Mouse (Mus musculus): ENCODE measurements around the gene Ttc28. TPM values are rescaled to one million over a fixed set of nuclear protein-coding genes. Genes with fewer than 3 reads are reported as not detected.

The Ttc28 gene
- polyA plus RNA-seq (2015; fragmentation: Nextera tagmentation; extraction: Ambion mirVana) = 6.8 and 7.5 TPM in 2 replicates

DNA sequence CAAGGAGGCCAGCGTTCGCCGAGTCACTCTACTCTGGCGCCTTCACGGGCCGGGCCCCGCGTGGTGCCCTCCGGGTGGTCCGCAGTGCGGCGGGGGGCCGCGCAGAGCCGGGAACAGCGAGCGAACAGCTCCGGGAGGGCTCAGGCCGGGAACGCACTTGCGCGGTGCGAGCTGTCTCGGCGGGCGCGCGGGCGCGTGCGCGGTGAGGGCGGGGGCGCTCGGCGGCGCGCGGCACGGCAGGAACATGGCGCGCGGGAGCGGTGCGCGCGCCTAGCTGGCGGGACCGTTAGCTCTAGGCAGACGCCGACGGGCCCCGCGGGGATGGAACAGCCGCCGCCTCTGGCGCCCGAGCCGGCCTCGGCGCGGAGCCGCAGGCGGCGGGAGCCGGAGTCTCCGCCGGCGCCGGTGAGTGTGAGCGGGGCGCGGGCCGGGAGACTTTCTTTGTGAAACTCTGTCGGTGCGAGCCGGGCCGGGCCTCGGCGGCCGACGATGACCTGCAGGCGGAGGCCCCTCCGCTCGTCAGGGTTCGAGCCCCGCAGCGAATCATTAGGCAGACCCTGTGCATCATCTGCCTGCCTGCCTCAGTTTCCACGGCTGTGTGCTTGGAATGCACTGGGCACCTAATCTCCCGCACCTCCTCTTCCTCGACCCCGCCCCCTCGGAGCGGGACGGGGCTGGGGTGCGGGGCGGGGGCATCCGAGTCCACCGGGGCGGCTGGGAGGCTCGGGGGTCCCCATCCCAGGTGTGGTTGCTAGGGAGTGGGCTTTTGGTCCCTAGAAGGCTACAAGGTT, at the start of gene Ttc28:
Gene Ttc28, plus strand, starts transcription at position 220 of the 791 bp plus-strand sequence.

DNA sequence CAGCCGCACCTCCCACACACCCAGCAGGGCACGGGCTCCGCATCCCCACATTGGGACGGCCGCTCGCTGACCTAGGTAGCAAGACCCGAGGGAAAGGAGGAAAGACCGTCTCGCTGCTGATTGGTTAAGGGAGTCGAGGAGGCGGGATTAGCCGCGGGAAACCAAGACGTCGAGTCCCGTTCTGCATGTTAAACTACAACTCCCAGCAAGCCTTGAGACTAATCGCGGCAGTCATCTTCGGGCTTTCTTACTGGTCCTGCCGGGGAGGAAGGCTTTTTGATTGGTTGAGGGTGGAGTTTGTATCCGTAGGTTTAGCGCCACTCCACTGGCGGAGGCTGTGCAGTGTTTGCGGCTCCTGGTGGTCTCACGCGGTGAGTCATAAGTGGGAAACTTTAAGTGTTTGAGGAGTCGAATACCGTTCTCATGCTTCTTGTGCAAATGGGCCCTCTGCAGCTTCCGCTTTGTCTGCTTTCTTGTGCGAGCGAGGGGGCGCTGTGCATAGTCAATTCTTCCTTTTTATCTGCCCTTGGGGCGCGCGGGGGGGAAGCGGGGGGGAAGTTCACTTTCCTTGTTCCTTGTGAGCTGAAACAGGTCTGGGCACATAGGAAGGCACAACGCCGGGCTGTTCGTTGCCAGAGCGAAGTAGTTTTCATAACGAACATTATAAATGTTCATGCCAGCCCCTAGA, 39.8 kb upstream of the Ttc28 start, which contains the start of the genes Hscb and Chek2:
Gene Hscb, minus strand, starts transcription at position 100 of the 688 bp plus-strand sequence.
Gene Chek2, plus strand, starts transcription at position 302 of the 688 bp plus-strand sequence.

DNA sequence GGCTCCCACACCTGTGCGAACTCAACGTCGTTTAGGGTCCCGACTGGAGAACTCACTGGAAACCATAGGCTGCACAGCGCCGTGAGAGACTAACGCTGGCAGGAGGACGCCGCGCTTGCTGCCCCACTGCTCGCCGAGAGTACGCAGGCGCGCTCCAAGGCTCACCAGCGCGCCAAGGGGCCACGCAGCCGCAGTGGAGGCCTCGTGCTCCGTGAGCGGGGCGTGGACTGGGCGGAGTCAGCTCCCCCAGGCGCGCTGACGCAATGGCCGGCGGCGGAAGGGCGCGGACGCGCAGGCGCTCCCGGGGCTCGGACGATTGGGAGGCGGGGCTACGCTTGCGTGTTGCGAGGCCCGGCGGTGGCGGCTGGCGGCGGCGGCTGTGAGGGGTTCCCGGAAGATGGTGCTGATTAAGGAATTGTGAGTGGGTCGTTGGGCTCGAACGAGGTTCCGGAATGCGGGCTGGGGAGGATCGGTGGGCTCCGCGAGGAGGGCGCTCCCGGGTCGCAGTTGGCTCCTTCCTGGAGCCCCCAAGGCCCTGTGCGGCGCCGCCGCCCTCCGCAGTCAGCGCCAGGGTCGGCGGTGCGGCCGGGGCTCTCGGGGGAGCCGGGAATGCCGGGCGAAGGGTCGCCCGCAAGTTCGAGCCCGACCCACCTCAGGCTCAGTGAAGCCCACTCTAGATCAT, 451.0 kb downstream of the Ttc28 start, which contains the start of gene Pitpnb:
Gene Pitpnb, plus strand, starts transcription at position 347 of the 682 bp plus-strand sequence.

Small RNAs within 50 kb of the gene (microRNA-seq; reads per million reads assigned to microRNA genes)
- gene Mir701 (ENCODE audit: borderline replicate concordance, insufficient number of aligned reads) = 43.4 reads per million, percentile 33 among the genes with 10 or more reads in this experiment

Other genes with a start within 250 kb of the Ttc28 start
- 15.9 and 20.4 TPM in 2 replicates for gene Noc4l, start 226.4 kb upstream of the Ttc28 start, polyA plus RNA-seq (2015; fragmentation: Nextera tagmentation; extraction: Ambion mirVana)
- 10.6 and 13.8 TPM in 2 replicates for gene Ddx51, start 226.4 kb upstream of the Ttc28 start, polyA plus RNA-seq (2015; fragmentation: Nextera tagmentation; extraction: Ambion mirVana)
- gene Ep400, start 109.1 kb upstream of the Ttc28 start, polyA plus RNA-seq (2015; fragmentation: Nextera tagmentation; extraction: Ambion mirVana) = 18.8 and 25.5 TPM in 2 replicates
- gene Pus1, start 99.1 kb upstream of the Ttc28 start, polyA plus RNA-seq (2015; fragmentation: Nextera tagmentation; extraction: Ambion mirVana) = 14.3 and 26.5 TPM in 2 replicates
- gene Ulk1, start 69.7 kb upstream of the Ttc28 start, polyA plus RNA-seq (2015; fragmentation: Nextera tagmentation; extraction: Ambion mirVana) = 11.2 and 12.0 TPM in 2 replicates
- gene Hscb, start 40.0 kb upstream of the Ttc28 start, polyA plus RNA-seq (2015; fragmentation: Nextera tagmentation; extraction: Ambion mirVana) = 47.8 and 53.3 TPM in 2 replicates
- 13.9 and 17.3 TPM in 2 replicates for gene Chek2, start 39.8 kb upstream of the Ttc28 start, polyA plus RNA-seq (2015; fragmentation: Nextera tagmentation; extraction: Ambion mirVana)